Mouse (Mus musculus): ENCODE results near the gene Gpx2.

GRCm38 (mm10) chr12:76811006-76811405 is 15.7 kb upstream of the Gpx2 start:
- no peak for TF ChIP-seq CTCF (IDR thresholded peaks at IDR 0.05)
- TF ChIP-seq EP300 (IDR thresholded peaks at IDR 0.05), result no peak

Data from lung, postnatal 0 days (tissue).